Mouse (Mus musculus) regulatory T cell (primary cell): Measurements from ENCODE around the gene Nab1.

Experiments
- in situ Hi-C: fragments of 300-600 bp; cut with MboI, MseI; formaldehyde crosslinking; loops from one replicate; pipeline ENCODE4 v1.15.1; 2025; ENCODE audit warnings: high pct_unique_total_duplicates

The Nab1 gene

GRCm38 (mm10) chr1:52500314-52500981 is at the start of gene Nab1:
Gene Nab1, minus strand, starts transcription at chr1:52500679.
- in situ Hi-C loops, result no loop called here

GRCm38 (mm10) chr1:52547451-52547850 is 47.0 kb upstream of the Nab1 start:
- in situ Hi-C loops, result no loop called here

- in situ Hi-C loops, result no loop called here
These were observed 46.3 kb upstream of the Nab1 start for GRCm38 (mm10) chr1:52546796-52547195.

DNA sequence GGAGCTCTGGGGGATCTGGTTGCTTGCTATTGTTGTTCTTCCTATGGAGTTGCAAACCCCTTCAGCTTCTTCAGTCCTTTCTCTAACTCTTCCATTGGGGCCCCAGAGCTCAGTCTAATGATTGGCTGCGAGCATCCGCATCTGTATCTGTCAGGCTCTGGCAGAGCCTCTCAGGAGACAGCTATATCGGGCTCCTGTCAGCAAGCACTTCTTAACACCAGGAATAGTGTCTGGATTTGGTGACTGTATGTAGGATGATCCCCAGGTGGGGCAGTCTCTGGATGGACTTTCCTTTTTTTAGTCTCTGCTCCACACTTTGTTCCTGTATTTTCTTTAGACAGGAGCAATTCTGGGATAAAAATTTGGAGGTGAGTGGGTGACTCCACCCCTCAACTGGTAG is 39.6 kb upstream of the Nab1 start:
- in situ Hi-C loops, result loop anchor here (5.0 kb wide), 1 partner anchor 103 kb away; no protein-coding TSS in a partner anchor

DNA sequence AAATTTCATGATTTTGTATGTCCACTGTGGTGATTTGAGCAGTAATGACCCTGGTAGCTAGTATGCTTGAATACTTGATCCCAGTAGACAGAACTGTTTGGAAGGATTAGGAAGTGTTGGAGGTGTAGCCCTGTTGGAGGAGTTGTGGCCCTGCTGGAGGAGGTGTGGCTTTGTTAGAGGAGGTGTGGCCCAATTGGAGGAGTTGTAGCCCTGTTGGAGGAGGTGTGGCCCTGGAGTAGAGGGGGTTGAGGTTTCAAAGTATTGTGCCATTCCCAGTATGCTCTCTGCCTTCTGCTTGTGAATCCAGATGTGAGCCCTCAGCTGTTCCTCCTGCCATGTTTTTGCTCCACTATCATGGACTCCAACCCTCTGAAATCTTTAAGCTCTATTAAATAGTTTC is 29.5 kb upstream of the Nab1 start:
- in situ Hi-C loops, result no loop called here

DNA sequence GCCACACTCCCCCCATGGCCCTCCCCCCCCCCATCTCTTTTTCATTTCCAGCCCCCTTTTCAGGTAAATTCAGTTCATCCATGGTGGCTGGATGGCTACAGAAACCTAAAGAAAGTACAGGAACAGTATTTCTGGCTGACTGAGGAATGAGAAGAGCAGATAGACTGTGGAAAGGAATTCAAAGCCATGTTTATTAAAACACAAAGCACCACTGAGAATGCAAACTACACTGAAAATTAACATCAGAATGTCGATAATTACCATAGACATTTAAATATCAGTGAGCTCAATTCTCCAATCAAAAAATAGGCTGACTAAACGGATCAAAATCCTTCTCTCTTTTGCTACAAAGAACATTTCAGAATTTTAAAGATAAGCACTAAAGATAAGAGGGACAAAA is 27.2 kb upstream of the Nab1 start:
- in situ Hi-C loops, result no loop called here

- in situ Hi-C loops, result no loop called here
These were observed 26.8 kb upstream of the Nab1 start for GRCm38 (mm10) chr1:52527252-52527651.

GRCm38 (mm10) chr1:52524663-52525062 is 24.2 kb upstream of the Nab1 start:
- in situ Hi-C loops, result loop anchor here (5.0 kb wide), 1 partner anchor 53 kb away; no protein-coding TSS in a partner anchor

DNA sequence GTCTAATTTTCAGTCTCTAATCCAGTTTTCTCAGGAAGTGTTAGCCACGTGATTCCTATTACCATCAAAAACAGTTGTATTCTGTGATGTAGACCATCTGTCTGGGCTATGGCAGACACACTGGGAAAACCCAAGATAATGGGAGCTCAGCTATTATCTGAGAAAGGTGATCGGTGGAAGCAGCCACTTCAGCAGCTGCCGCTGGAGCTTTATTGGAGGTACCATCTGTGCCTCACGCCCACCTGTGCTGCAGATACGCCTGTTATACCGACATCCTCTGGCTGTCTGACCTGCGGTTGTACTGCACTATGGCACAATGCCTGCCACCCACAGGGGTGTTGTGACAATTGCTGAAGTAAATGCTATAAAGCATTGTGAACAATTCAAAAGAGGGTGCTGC is 23.7 kb upstream of the Nab1 start:
- in situ Hi-C loops, result loop anchor here (5.0 kb wide), 1 partner anchor 53 kb away; no protein-coding TSS in a partner anchor

GRCm38 (mm10) chr1:52521436-52521993 is 21.0 kb upstream of the Nab1 start:
- in situ Hi-C loops, result loop anchor here (5.0 kb wide), 1 partner anchor 56 kb away; no protein-coding TSS in a partner anchor

DNA sequence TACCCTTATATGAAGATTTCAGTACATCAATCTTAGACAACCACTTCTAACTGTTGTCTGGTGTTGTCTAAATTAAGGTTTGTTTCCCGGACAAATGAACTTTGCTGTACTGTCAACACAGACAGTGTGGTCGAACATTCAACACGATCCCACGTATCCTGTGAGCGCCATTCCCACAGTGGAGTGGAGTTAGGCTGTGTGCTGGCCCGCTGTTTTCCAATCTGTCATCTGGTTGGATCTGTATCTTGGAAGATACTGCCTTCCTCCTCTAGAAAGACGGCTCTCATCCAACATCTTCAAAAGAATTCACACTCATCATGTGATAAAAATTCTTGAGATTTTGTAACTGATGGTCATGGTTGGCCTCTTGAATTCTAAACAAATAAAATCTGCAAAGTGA is 19.7 kb upstream of the Nab1 start:
- in situ Hi-C loops, result loop anchor here (5.0 kb wide), 1 partner anchor 57 kb away; no protein-coding TSS in a partner anchor

GRCm38 (mm10) chr1:52515249-52515648 is 14.8 kb upstream of the Nab1 start:
- in situ Hi-C loops, result no loop called here

GRCm38 (mm10) chr1:52511788-52512425 is 11.4 kb upstream of the Nab1 start:
- in situ Hi-C loops, result no loop called here

- in situ Hi-C loops, result no loop called here
These were observed 5.7 kb upstream of the Nab1 start for GRCm38 (mm10) chr1:52506211-52506610.

DNA sequence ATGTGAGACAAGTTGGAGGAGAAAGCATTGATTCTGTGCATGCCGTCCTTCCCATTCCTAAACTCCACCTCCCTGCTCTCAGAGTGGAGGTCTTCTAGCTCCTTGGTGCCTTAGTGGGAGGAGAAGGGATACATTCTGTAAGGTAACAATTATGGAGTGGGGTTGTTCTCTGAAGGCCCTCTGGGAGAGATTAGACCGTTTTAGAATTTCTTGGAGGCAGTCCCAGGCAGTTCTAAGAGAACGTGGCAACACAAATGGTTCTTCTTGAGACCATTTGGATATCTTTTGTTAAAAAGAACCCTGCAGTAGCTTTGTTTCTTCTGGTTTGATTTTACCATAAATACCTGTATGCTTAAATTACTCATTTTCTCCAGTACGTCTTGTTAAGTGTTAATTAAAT is 1.8 kb upstream of the Nab1 start:
- in situ Hi-C loops, result no loop called here

GRCm38 (mm10) chr1:52501688-52502133 is 1.2 kb upstream of the Nab1 start:
- in situ Hi-C loops, result no loop called here

GRCm38 (mm10) chr1:52501090-52501489 is 611 bp upstream of the Nab1 start:
- in situ Hi-C loops, result no loop called here

DNA sequence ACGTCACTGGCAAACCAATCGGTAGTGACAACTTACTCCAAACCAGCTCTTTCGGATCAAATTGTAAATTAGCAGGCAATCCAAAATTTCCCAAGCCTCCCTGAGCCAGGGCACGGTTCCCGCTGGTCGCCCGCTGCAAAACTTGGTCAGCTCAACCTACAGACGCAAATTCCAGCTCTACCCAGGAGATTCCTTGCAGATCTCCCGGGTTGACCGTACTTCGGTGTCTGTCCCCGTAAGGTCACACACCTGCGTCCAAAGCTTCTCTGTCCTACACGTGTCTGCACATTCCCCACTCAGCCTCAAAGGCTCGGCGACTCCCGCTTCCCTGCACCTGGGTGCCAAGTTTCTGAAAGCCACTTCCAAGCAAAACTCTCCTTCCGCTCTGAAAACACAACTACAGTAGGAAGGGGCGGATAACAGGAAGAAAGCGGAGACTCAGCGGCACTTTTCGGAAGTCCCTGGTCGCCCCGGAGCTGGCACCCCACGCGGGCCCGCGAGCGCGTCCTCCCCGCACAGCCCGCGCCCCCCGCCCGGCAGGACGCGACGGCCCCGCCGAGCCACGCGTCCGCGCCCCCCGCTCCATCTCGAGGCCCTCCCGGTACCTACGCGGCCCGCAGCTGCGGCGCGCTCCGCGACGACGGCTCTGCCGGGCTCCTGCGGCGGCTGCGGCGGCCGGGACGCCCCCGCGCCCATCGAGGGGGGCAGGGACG is 722 bp downstream of the Nab1 start:
- in situ Hi-C loops, result loop anchor here (5.0 kb wide), 1 partner anchor 128 kb away; no protein-coding TSS in a partner anchor

- in situ Hi-C loops, result loop anchor here (5.0 kb wide), 1 partner anchor 128 kb away; no protein-coding TSS in a partner anchor
These were observed 1.6 kb downstream of the Nab1 start for GRCm38 (mm10) chr1:52498786-52499450.

GRCm38 (mm10) chr1:52489538-52490181 is 10.8 kb downstream of the Nab1 start:
- in situ Hi-C loops, result no loop called here

DNA sequence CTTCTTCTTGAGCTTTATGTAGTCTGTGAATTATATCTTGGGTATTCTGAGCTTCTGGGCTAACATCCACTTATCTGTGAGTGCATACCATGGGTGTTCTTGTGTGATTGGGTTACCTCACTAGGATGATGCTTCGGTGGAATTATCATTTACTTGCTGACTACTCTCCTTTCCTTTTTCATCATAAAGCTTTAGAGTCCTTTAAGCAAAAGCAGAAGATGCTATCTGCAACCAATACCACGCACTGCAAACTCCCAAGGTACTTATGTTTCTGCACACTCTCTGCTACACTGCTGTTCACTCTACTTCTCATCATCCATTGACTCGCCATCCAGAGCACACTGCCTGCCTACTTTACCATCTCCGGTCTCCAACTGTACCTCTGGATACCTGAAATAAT is 15.5 kb downstream of the Nab1 start:
- in situ Hi-C loops, result no loop called here
